Mouse (Mus musculus): Measurements from ENCODE around the gene App.
A peak's percentile ranks its signal among the peaks of the same experiment; 100 is the strongest.

App gene

DNA sequence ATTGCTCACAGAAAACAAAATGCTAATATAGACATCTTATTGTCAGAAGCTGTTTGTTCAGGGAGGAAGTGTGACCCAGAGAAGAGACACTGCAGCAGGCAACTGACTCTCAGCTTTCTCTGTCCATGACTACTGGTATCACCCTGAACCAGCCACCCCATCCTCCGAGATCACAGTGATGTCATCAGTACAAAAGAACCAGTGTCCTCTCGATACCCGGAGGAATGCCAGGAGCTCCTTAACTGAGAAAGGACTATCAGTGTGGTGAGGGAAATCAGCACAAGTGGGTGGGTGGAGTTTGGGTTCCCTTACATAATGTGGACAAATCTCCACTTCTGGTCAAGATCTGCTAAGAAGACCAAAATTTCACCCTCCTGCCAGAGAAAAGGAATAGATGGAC lies 150.5 kb downstream of the App start:
- no peak for DNase-seq (ENCODE audit: inconsistent ontology term)

GRCm38 (mm10) chr16:85020696-85021323 lies 152.8 kb downstream of the App start:
- no peak for DNase-seq (ENCODE audit: inconsistent ontology term)

GRCm38 (mm10) chr16:85019273-85019672 lies 154.3 kb downstream of the App start:
- DNase-seq (ENCODE audit: inconsistent ontology term), result peak; percentile 89

GRCm38 (mm10) chr16:85017845-85018244 lies 155.7 kb downstream of the App start:
- DNase-seq (ENCODE audit: inconsistent ontology term), result no peak

DNA sequence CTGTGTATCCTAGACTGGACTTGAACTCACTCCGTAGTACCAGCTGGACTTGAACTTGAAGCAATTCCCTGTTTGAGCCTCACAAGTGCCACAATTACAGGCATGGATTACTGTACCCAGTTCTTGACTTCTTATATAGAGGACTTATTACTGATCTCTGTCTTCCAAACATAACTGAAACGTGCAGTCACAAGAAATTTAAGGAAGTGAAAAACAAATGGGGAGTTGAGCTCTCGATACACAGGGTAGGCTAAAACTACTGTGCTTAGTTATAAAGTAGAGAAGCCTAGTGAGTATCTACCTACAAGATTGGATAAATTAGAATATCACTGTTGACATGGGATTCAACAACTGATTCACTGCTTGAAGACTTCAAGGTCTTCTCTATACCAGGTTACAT lies 160.9 kb downstream of the App start:
- no peak for DNase-seq (ENCODE audit: inconsistent ontology term)

DNA sequence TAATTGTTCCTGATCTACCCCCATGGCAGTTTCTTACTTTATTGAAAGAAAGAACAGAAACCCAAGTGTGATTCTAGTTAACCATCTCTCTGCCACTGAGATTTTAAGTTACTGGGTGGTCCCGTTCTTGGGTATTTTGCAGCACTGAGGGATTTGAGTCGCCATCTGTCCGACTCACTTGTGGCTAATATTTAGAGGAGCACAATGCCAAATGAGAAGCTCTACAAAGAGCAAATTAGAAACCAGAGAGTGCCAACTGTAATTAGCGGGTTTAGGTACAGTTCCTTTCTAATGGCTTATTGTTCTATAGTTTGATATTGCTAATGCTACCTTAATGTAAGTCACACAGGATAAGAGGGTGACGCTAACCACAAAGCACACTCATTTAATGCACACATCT lies 161.4 kb downstream of the App start:
- no peak for DNase-seq (ENCODE audit: inconsistent ontology term)

DNA sequence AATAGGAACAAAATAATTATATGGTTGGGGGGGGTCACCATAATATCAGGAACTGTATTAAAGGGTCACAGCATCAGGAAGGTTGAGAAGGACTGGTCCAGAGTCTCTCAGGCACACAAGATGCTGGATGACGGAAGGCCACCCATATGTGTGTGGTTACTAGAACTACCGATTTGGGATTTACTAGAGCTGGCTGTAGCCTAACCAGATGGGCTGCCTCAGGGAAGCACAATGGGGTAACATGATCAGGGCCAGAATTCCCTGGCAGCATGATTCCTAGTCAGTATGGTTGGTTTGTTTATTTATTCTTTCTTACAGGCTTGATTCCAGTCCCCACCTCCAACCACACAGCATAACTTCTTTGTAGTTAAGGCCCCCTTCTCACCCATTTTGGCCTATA lies 162.9 kb downstream of the App start:
- no peak for DNase-seq (ENCODE audit: inconsistent ontology term)

GRCm38 (mm10) chr16:85008866-85009645 lies 164.5 kb downstream of the App start:
- no peak for DNase-seq (ENCODE audit: inconsistent ontology term)

DNA sequence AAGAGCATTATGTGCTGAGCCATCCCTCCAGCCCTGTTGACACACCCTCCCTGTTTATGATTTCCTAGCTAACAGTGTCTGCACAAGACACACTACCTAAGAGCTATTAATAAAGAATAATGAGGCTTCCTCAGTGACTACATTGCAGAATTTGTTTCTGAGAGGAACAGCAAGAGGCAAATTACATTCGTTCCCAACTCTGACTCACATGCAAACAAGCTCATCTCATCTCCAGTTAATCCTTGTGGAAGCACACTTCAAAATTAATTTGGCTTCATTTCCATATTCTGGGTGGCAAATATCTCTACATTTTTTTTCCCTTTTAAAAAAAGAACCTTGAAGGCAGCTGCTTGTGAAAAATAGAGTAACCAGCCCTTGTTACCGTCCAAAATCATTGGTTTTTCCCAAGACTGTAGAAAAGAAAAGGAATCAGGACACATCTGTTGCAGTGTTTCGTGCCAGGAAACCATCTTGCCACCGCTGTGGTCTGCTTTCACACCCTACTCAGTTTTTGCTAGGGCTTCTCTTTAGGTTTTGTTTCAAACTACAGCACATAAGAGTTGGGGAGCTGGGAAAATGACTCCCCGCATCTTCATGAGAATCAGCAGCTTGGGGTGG lies 171.5 kb downstream of the App start:
- DNase-seq (ENCODE audit: inconsistent ontology term), result peak; percentile 16

GRCm38 (mm10) chr16:85000304-85000703 lies 173.3 kb downstream of the App start:
- DNase-seq (ENCODE audit: inconsistent ontology term), result no peak

- DNase-seq (ENCODE audit: inconsistent ontology term), result peak; percentile 88
Observed at GRCm38 (mm10) chr16:84997551-84997950, 176.0 kb downstream of the App start.

- DNase-seq (ENCODE audit: inconsistent ontology term), result no peak
Observed at GRCm38 (mm10) chr16:84995441-84995867, 178.1 kb downstream of the App start.

- no peak for DNase-seq (ENCODE audit: inconsistent ontology term)
Observed at GRCm38 (mm10) chr16:84992888-84993287, 180.7 kb downstream of the App start.

DNA sequence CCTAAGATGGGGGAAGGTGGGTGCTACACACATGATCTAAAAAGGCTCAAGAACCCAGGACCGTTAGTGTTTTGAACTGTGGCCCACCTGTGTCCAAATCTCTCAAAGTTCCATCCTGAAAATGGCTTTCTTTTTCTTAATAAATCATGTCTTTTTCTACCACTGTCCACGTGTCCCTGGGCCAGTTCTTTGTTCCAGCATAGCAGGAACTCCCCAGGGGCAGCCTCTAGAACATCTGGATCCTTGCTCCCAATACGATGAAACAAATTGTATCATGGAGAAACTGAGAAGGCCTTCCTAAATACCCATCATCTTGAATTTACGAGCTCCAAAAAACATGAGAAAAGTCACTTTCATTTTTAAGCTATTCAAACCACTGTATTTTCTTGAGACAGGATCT lies 182.6 kb downstream of the App start:
- no peak for DNase-seq (ENCODE audit: inconsistent ontology term)

- no peak for DNase-seq (ENCODE audit: inconsistent ontology term)
Observed at GRCm38 (mm10) chr16:84989938-84990337, 183.6 kb downstream of the App start.

- DNase-seq (ENCODE audit: inconsistent ontology term), result no peak
Observed at GRCm38 (mm10) chr16:84989476-84989875, 184.1 kb downstream of the App start.

- DNase-seq (ENCODE audit: inconsistent ontology term), result no peak
Observed at GRCm38 (mm10) chr16:84987724-84988287, 185.8 kb downstream of the App start.

DNA sequence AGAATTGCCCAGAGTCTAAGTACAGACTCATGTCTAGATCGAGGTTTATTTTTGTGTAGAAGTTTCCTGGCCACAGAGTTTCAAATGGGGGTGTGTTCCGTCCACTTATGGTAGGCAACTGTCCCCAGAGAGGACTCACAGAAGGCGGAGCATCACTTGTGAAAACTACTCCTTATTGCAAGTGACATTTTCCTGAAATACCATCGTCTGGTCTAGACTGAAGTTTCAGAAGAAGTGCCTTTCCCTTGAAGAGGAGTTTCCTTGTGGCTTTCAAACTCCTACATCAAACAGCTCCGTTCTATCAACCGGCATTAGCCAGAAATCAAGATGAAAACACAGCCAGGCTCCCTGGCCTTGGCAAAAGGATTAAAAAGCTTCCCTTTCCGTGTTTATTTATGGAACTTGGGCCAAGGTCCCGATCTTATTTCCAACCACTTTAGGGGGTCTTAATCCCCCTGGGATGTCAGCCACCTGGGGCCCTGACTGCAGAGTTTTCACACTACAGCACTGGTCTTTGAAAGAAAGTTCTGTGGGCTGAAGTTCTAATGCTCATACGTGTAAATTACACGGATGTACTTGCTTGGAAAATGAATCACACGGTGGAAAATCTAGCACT lies 187.4 kb downstream of the App start:
- no peak for DNase-seq (ENCODE audit: inconsistent ontology term)

GRCm38 (mm10) chr16:84985340-84985739 lies 188.2 kb downstream of the App start:
- DNase-seq (ENCODE audit: inconsistent ontology term), result no peak

DNA sequence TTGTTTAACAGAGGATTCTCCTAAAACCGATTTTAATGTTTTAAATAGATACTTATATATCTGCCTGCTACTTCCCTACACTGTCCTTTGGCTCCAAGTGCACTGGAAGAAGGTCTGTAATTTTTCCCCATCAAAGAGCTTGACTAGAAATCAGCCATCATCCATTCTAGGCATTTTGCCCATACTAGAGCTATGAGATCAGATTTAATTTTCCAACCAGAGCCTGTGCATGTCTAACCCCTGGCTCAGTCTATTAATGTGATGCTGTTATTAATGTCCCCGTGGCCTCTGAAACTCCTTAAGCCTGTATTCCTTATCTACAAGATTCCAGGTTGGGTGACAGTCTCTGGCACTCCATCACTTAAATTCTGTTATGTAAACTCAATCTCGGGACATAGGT lies 190.1 kb downstream of the App start:
- peak; percentile 65 for DNase-seq (ENCODE audit: inconsistent ontology term)

DNA sequence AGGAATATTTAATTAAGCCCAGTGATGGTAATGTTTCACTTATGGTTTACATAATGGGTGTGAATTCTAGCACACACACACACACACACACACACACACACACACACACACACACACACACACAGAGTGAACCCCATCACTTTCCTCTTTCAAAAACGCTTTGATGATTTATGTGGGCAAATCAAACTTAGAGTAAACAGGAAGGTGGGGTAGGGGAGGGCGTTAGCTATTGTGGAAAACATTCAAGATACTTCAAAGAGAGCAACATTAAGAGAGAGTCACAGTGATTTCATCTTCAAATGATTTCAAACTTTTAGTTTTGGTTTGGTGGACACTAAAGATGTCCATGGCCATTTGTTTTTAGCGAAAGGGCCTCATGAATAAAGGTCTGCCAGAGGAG lies 191.0 kb downstream of the App start:
- DNase-seq (ENCODE audit: inconsistent ontology term), result no peak

DNA sequence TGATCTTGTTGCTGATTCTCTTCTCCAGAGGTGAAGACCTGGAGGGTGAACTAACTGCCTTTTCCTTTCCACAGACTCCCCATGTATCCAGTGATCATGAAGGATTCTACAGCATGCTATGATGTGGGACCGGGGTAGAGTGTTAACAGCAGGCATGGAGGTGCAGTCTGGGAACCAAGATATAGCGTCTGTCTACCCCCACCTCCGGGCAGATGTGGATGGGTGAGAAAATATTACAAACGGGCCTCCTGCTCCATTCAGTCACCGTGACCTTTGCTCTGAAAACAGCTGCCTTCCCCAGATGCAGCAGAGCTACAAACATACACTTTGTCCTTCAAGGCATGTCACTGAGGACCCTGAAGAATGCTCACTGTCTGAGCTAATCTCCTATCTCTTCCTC lies 195.0 kb downstream of the App start:
- no peak for DNase-seq (ENCODE audit: inconsistent ontology term)
